Mouse (Mus musculus): ENCODE data around the gene Rif1. TPM values are rescaled to one million over a fixed set of nuclear protein-coding genes. Genes with fewer than 3 reads are reported as not detected.
A peak's percentile ranks its signal among the peaks of the same experiment; 100 is the strongest.

Rif1 gene
- 29.1 to 71.0 TPM (median 39.2 TPM) in 3 replicates for total RNA-seq (2017)

GRCm38 (mm10) chr2:52072491-52073140 is at the start of gene Rif1:
Gene Rif1, plus strand, starts transcription at chr2:52072832.
- ATAC-seq (replicated peaks; ENCODE audit: insufficient number of reproducible peaks, low FRiP score, low TSS enrichment, poor library complexity, severe bottlenecking): peak; percentile 55

- ATAC-seq (replicated peaks; ENCODE audit: insufficient number of reproducible peaks, low FRiP score, low TSS enrichment, poor library complexity, severe bottlenecking): no peak
These were observed 45.6 kb upstream of the Rif1 start for GRCm38 (mm10) chr2:52027061-52027460.

- no peak for ATAC-seq (replicated peaks; ENCODE audit: insufficient number of reproducible peaks, low FRiP score, low TSS enrichment, poor library complexity, severe bottlenecking)
These were observed 43.2 kb upstream of the Rif1 start for GRCm38 (mm10) chr2:52029426-52029825.

GRCm38 (mm10) chr2:52031491-52031890 is 41.1 kb upstream of the Rif1 start:
- ATAC-seq (replicated peaks; ENCODE audit: insufficient number of reproducible peaks, low FRiP score, low TSS enrichment, poor library complexity, severe bottlenecking): no peak

GRCm38 (mm10) chr2:52034601-52035000 is 38.0 kb upstream of the Rif1 start:
- ATAC-seq (replicated peaks; ENCODE audit: insufficient number of reproducible peaks, low FRiP score, low TSS enrichment, poor library complexity, severe bottlenecking): no peak

- ATAC-seq (replicated peaks; ENCODE audit: insufficient number of reproducible peaks, low FRiP score, low TSS enrichment, poor library complexity, severe bottlenecking): no peak
These were observed 37.5 kb upstream of the Rif1 start for GRCm38 (mm10) chr2:52035144-52035543.

- ATAC-seq (replicated peaks; ENCODE audit: insufficient number of reproducible peaks, low FRiP score, low TSS enrichment, poor library complexity, severe bottlenecking): no peak
These were observed 35.6 kb upstream of the Rif1 start for GRCm38 (mm10) chr2:52036929-52037595.

GRCm38 (mm10) chr2:52037882-52038281 is 34.8 kb upstream of the Rif1 start, which contains the start of gene Tnfaip6:
Gene Tnfaip6, plus strand, starts transcription at chr2:52038009.
- ATAC-seq (replicated peaks; ENCODE audit: insufficient number of reproducible peaks, low FRiP score, low TSS enrichment, poor library complexity, severe bottlenecking): peak; percentile 81

GRCm38 (mm10) chr2:52038558-52038957 is 34.1 kb upstream of the Rif1 start:
- ATAC-seq (replicated peaks; ENCODE audit: insufficient number of reproducible peaks, low FRiP score, low TSS enrichment, poor library complexity, severe bottlenecking): no peak

- ATAC-seq (replicated peaks; ENCODE audit: insufficient number of reproducible peaks, low FRiP score, low TSS enrichment, poor library complexity, severe bottlenecking): no peak
These were observed 33.4 kb upstream of the Rif1 start for GRCm38 (mm10) chr2:52039083-52039801.

GRCm38 (mm10) chr2:52042132-52042531 is 30.5 kb upstream of the Rif1 start:
- ATAC-seq (replicated peaks; ENCODE audit: insufficient number of reproducible peaks, low FRiP score, low TSS enrichment, poor library complexity, severe bottlenecking): no peak

- no peak for ATAC-seq (replicated peaks; ENCODE audit: insufficient number of reproducible peaks, low FRiP score, low TSS enrichment, poor library complexity, severe bottlenecking)
These were observed 29.9 kb upstream of the Rif1 start for GRCm38 (mm10) chr2:52042714-52043113.

- no peak for ATAC-seq (replicated peaks; ENCODE audit: insufficient number of reproducible peaks, low FRiP score, low TSS enrichment, poor library complexity, severe bottlenecking)
These were observed 29.1 kb upstream of the Rif1 start for GRCm38 (mm10) chr2:52043485-52043884.

- no peak for ATAC-seq (replicated peaks; ENCODE audit: insufficient number of reproducible peaks, low FRiP score, low TSS enrichment, poor library complexity, severe bottlenecking)
These were observed 26.6 kb upstream of the Rif1 start for GRCm38 (mm10) chr2:52046032-52046431.

- no peak for ATAC-seq (replicated peaks; ENCODE audit: insufficient number of reproducible peaks, low FRiP score, low TSS enrichment, poor library complexity, severe bottlenecking)
These were observed 21.8 kb upstream of the Rif1 start for GRCm38 (mm10) chr2:52050823-52051222.

GRCm38 (mm10) chr2:52052335-52052734 is 20.3 kb upstream of the Rif1 start:
- ATAC-seq (replicated peaks; ENCODE audit: insufficient number of reproducible peaks, low FRiP score, low TSS enrichment, poor library complexity, severe bottlenecking): no peak

- no peak for ATAC-seq (replicated peaks; ENCODE audit: insufficient number of reproducible peaks, low FRiP score, low TSS enrichment, poor library complexity, severe bottlenecking)
These were observed 19.1 kb upstream of the Rif1 start for GRCm38 (mm10) chr2:52053502-52053901.

- ATAC-seq (replicated peaks; ENCODE audit: insufficient number of reproducible peaks, low FRiP score, low TSS enrichment, poor library complexity, severe bottlenecking): no peak
These were observed 17.0 kb upstream of the Rif1 start for GRCm38 (mm10) chr2:52055616-52056015.

- no peak for ATAC-seq (replicated peaks; ENCODE audit: insufficient number of reproducible peaks, low FRiP score, low TSS enrichment, poor library complexity, severe bottlenecking)
These were observed 15.5 kb upstream of the Rif1 start for GRCm38 (mm10) chr2:52057099-52057498.

- ATAC-seq (replicated peaks; ENCODE audit: insufficient number of reproducible peaks, low FRiP score, low TSS enrichment, poor library complexity, severe bottlenecking): no peak
These were observed 15.0 kb upstream of the Rif1 start for GRCm38 (mm10) chr2:52057681-52058080.
